Mouse (Mus musculus): Measurements from ENCODE around the gene Kansl1l. TPM values are rescaled to one million over a fixed set of nuclear protein-coding genes. Genes with fewer than 3 reads are reported as not detected.
A peak's percentile ranks its signal among the peaks of the same experiment; 100 is the strongest.

The Kansl1l gene
- polyA plus RNA-seq (2015; fragmentation: Nextera tagmentation; extraction: Ambion mirVana): 6.5 and 6.7 TPM in 2 replicates

GRCm38 (mm10) chr1:66817453-66817839 lies at the start of gene Kansl1l:
Gene Kansl1l (minus strand): TSS chr1:66817562.
- Histone ChIP-seq H3K9me3 (ENCODE audit: control insufficient read depth, low read length) (no peaks in the 10 kb centered on the region), H3K27ac (replicated peaks) (peak within 1 kb of the TSS; percentile 98), H3K36me3 (ENCODE audit: control insufficient read depth, insufficient read depth, low read length) (no peaks in the 10 kb centered on the region), H3K4me3 (ENCODE audit: low read depth, low read length) (peak within 1 kb of the TSS; percentile 84), H3K4me2 (replicated peaks; ENCODE audit: low read depth) (peak within 1 kb of the TSS; percentile 86), H3K4me1 (replicated peaks; ENCODE audit: control insufficient read depth, insufficient read depth) (no peaks in the 10 kb centered on the region), H3K27me3 (ENCODE audit: control insufficient read depth, insufficient read depth, low read length) (no peaks in the 10 kb centered on the region), H3K9ac (ENCODE audit: low read length) (peak within 1 kb of the TSS; percentile 90)
- ATAC-seq (ENCODE audit: low FRiP score, low TSS enrichment) (peak; percentile 92), DNase-seq (ENCODE audit: low spot score) (peak; percentile 97)
- 3% methylated on average over 49 of the region's 56 CpGs for WGBS
- TF ChIP-seq EP300 (optimal IDR thresholded peaks at IDR 0.05) (no peak), CTCF (IDR thresholded peaks at IDR 0.05; ENCODE audit: low read depth) (no peak)

- Histone ChIP-seq H3K4me3 (ENCODE audit: low read depth, low read length) (no peak overlapping the region), H3K36me3 (ENCODE audit: control insufficient read depth, insufficient read depth, low read length) (no peaks in the 10 kb centered on the region), H3K4me2 (replicated peaks; ENCODE audit: low read depth) (no peak overlapping the region), H3K27ac (replicated peaks) (no peak overlapping the region), H3K9me3 (ENCODE audit: control insufficient read depth, low read length) (no peaks in the 10 kb centered on the region), H3K4me1 (replicated peaks; ENCODE audit: control insufficient read depth, insufficient read depth) (no peaks in the 10 kb centered on the region), H3K27me3 (ENCODE audit: control insufficient read depth, insufficient read depth, low read length) (no peaks in the 10 kb centered on the region), H3K9ac (ENCODE audit: low read length) (no peak overlapping the region)
- 69% methylated on average over 4 of the region's 4 CpGs for WGBS
- DNase-seq (ENCODE audit: low spot score) (no peak), ATAC-seq (ENCODE audit: low FRiP score, low TSS enrichment) (no peak)
- no peak for TF ChIP-seq CTCF (IDR thresholded peaks at IDR 0.05; ENCODE audit: low read depth)
- TF ChIP-seq EP300 (optimal IDR thresholded peaks at IDR 0.05): no peak
Measured at GRCm38 (mm10) chr1:66865633-66866032, 48.3 kb upstream of the Kansl1l start.

GRCm38 (mm10) chr1:66863741-66864495 lies 46.6 kb upstream of the Kansl1l start:
- WGBS: 10% methylated on average over 9 of the region's 9 CpGs
- DNase-seq (ENCODE audit: low spot score) (peak; percentile 33), ATAC-seq (ENCODE audit: low FRiP score, low TSS enrichment) (no peak)
- H3K4me2 ChIP-seq (replicated peaks; ENCODE audit: low read depth): peak overlapping the region; percentile 65
- no peaks in the 10 kb centered on the region for H3K27me3 ChIP-seq (ENCODE audit: control insufficient read depth, insufficient read depth, low read length)
- H3K4me1 ChIP-seq (replicated peaks; ENCODE audit: control insufficient read depth, insufficient read depth): no peaks in the 10 kb centered on the region
- H3K4me3 ChIP-seq (ENCODE audit: low read depth, low read length): peak overlapping the region; percentile 92
- H3K27ac ChIP-seq (replicated peaks): no peak overlapping the region; the same call in 1 of the 2 replicates
- TF ChIP-seq CTCF (IDR thresholded peaks at IDR 0.05; ENCODE audit: low read depth) (no peak), EP300 (optimal IDR thresholded peaks at IDR 0.05) (no peak)
- H3K9ac ChIP-seq (ENCODE audit: low read length): no peak overlapping the region
- H3K36me3 ChIP-seq (ENCODE audit: control insufficient read depth, insufficient read depth, low read length): no peaks in the 10 kb centered on the region
- no peaks in the 10 kb centered on the region for H3K9me3 ChIP-seq (ENCODE audit: control insufficient read depth, low read length)

- H3K27ac ChIP-seq (replicated peaks): peak within 1 kb of the TSS; percentile 98
- ATAC-seq (ENCODE audit: low FRiP score, low TSS enrichment): peak; percentile 94
- no peaks in the 10 kb centered on the region for H3K36me3 ChIP-seq (ENCODE audit: control insufficient read depth, insufficient read depth, low read length)
- WGBS: 3% methylated on average over 70 of the region's 85 CpGs
- no peaks in the 10 kb centered on the region for H3K9me3 ChIP-seq (ENCODE audit: control insufficient read depth, low read length)
- DNase-seq (ENCODE audit: low spot score): peak; percentile 95
- H3K4me2 ChIP-seq (replicated peaks; ENCODE audit: low read depth): peak within 1 kb of the TSS; percentile 65
- peak within 1 kb of the TSS; percentile 96 for H3K9ac ChIP-seq (ENCODE audit: low read length)
- peak within 1 kb of the TSS; percentile 92 for H3K4me3 ChIP-seq (ENCODE audit: low read depth, low read length)
- no peak for TF ChIP-seq CTCF (IDR thresholded peaks at IDR 0.05; ENCODE audit: low read depth)
- TF ChIP-seq EP300 (optimal IDR thresholded peaks at IDR 0.05): no peak
- H3K27me3 ChIP-seq (ENCODE audit: control insufficient read depth, insufficient read depth, low read length): no peaks in the 10 kb centered on the region
- H3K4me1 ChIP-seq (replicated peaks; ENCODE audit: control insufficient read depth, insufficient read depth): no peaks in the 10 kb centered on the region
Measured at GRCm38 (mm10) chr1:66862712-66863511, 45.5 kb upstream of the Kansl1l start, which contains the start of gene Acadl. Gene Acadl (minus strand): TSS chr1:66863277.

GRCm38 (mm10) chr1:66861764-66862672 lies 44.7 kb upstream of the Kansl1l start:
- peak; percentile 25 for DNase-seq (ENCODE audit: low spot score)

More at GRCm38 (mm10) chr1:66861764-66862672, 44.7 kb upstream of the Kansl1l start:
- no peak for ATAC-seq (ENCODE audit: low FRiP score, low TSS enrichment)
- no peaks in the 10 kb centered on the region for H3K36me3 ChIP-seq (ENCODE audit: control insufficient read depth, insufficient read depth, low read length)
- peak overlapping the region; percentile 98 for H3K27ac ChIP-seq (replicated peaks)
- WGBS: 19% methylated on average over 14 of the region's 14 CpGs
- H3K27me3 ChIP-seq (ENCODE audit: control insufficient read depth, insufficient read depth, low read length): no peaks in the 10 kb centered on the region
- H3K9me3 ChIP-seq (ENCODE audit: control insufficient read depth, low read length): no peaks in the 10 kb centered on the region
- peak overlapping the region; percentile 96 for H3K9ac ChIP-seq (ENCODE audit: low read length)
- TF ChIP-seq EP300 (optimal IDR thresholded peaks at IDR 0.05): no peak
- TF ChIP-seq CTCF (IDR thresholded peaks at IDR 0.05; ENCODE audit: low read depth): no peak
- peak overlapping the region; percentile 65 for H3K4me2 ChIP-seq (replicated peaks; ENCODE audit: low read depth)
- peak overlapping the region; percentile 92 for H3K4me3 ChIP-seq (ENCODE audit: low read depth, low read length)
- no peaks in the 10 kb centered on the region for H3K4me1 ChIP-seq (replicated peaks; ENCODE audit: control insufficient read depth, insufficient read depth)
